Mouse (Mus musculus) adrenal gland (tissue): ENCODE data around the gene Th.

Source experiments
- intact Hi-C: fragments of 180-260 bp; cut with DNase I; formaldehyde crosslinking; loops from one replicate; pipeline ENCODE4 v1.15.1; 2025

Gene Th

GRCm38 (mm10) chr7:142902931-142903330, 28.0 kb downstream of the Th start:
- intact Hi-C loops = no loop called here

GRCm38 (mm10) chr7:142901774-142902173, 29.2 kb downstream of the Th start:
- intact Hi-C loops = no loop called here

DNA sequence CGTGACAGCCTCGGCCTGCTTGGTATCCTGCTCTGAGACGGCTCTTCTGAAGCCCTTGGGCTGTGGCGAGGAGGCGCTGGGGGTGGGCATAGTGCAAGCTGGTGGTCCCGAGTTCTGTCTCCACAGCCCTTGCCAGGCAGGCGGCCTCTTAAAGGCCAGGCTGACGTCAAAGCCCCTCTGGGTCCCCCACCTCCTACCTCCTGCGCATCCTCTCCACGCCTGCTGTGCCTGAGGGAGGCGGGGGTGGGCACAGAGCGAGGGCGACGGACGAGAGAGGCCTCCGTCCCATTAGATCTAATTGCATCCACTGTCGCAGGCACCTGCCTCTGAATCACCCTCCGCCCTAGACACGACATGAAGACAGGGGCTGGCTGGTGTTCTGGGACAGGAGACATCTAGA, 31.1 kb downstream of the Th start:
- intact Hi-C loops = loop anchor here (5.0 kb wide), 2 partner anchors 102 to 187 kb away; no protein-coding TSS in a partner anchor

DNA sequence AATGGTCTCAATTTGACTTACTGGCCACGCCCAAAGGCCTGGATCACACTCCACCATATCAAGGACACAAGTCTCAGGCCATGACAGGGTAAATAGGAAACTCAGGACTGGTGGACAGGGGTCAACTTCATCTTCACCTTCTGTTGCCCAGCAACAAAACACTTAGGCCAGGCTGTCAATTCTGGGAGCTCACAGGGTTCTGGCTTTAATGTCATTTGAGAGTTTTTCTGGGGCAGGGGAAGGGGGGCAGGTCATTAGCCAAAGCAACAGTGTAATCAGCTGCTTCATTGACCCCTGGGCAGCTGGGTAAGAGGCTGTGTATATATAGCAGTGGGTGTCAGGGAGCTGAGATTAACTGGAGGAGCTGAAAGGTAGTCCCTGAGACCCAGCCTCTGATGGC, 33.5 kb downstream of the Th start:
- intact Hi-C loops = loop anchor here (5.0 kb wide), 2 partner anchors 105 to 190 kb away; no protein-coding TSS in a partner anchor

- intact Hi-C loops = loop anchor here (5.0 kb wide), 2 partner anchors 106 to 191 kb away; no protein-coding TSS in a partner anchor
Observed at GRCm38 (mm10) chr7:142895901-142896665, 34.8 kb downstream of the Th start.

- intact Hi-C loops = loop anchor here (5.0 kb wide), 2 partner anchors 107 to 192 kb away; no protein-coding TSS in a partner anchor
Observed at GRCm38 (mm10) chr7:142895223-142895840, 35.6 kb downstream of the Th start.

DNA sequence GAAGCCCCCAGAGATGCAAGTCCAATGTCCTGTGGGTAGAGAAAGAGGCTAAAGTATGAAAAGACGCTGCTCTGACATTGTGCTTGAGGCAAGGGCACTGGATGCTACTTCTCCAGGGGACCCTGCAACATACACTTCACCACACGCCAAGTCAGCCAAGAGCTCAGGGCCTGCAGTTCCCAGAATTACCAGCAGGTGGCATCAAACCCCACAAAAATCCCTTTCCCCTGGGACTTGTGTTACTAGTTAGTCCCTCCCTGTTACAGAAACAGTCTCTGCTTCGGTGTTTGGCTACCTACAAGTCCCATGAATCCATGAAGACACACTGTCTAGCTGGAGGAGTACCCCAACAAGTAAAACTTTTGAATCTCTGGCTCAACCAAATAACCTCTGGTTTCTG, 36.3 kb downstream of the Th start:
- intact Hi-C loops = loop anchor here (1.0 to 5.0 kb wide), 3 partner anchors 25 to 193 kb away; no protein-coding TSS in a partner anchor

GRCm38 (mm10) chr7:142893721-142894639, 36.9 kb downstream of the Th start:
- intact Hi-C loops = loop anchor here (1.0 kb wide), 1 partner anchor 25 kb away; no protein-coding TSS in a partner anchor

DNA sequence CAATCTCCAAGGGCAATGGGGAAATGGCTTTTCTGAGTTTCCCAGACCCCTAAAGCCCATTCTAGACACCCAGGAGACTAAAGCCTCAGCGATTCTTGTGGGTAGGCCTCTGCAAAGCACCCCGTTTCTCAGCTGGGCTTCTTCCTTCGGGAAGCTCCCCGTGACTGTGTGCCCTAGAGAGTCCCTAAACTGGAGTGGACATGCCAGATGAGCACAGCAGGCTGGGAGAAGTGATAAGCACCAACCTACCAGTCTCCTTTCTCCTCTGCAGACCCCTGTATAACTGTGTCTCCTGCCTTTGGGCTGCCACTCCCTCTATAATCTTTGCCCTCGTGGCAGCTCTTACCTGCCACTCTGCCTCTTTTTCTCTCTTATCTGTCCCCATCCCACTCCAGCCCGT, 37.6 kb downstream of the Th start:
- intact Hi-C loops = no loop called here

DNA sequence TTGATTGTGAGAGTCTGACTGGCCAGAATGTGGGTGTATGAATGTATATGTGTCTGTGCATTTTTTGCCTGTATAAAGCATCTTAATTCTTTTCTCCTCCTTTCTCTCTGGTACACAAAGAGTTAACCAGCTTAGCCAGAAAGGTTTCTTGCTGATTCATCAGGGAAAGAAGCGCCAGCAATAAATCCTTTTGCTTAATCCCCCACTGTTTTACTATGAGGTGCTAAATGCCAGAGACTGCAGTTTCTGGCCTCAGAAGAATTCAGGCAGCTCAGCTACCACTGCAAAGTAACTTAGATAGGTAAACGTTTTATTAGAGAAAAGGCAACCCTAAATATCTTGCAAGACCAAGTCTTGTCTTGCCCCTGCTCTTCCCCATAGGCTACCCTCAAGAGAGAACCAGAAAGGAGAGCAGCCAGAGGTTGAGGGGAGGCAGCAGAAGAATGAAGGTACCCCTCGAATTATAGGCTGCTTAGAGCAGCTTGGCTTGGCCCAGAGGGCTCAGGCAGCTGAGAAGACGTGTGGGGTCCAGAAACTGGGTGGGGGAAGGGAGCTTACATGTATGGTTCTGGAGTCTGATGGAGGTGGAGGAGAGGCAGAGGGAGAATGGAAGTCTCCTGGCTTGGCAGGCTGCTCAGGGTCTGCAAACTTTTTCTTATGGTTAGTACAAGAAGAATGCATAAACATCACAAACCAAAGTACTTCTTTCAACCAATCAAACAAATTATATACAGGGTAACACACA, 61.3 kb downstream of the Th start:
- intact Hi-C loops = no loop called here

DNA sequence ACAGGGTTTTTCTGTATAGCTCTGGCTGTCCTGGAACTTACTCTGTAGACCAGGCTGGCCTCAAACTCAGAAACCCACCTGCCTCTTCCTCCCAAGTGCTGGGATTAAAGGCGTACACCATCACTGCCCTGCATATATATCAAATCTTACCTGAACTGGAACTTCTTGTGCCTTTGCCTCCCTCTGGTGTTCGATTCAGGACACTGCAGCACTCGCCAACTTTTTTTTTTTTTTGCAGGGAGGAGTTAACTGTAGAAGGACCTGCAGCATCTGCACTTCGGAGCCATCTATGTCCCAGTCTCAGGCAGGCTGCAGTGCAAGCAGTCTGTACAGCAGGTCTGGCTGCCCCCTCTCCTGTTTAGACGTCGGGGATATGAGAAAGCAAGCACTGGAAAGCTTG, 80.2 kb downstream of the Th start:
- intact Hi-C loops = loop anchor here (10.0 kb wide), 1 partner anchor 56 kb away; no protein-coding TSS in a partner anchor
